Mouse (Mus musculus) MEL (cell line): Measurements from ENCODE around the gene Stag1. TPM values are rescaled to one million over a fixed set of nuclear protein-coding genes. Genes with fewer than 3 reads are reported as not detected.

Experiments
- DNase-seq: peaks from one replicate; pipeline ENCODE4 v3.0.0; 2011; ENCODE audit warnings: low read depth, low spot score
- H3K27ac ChIP-seq: 2 replicates; pipeline ENCODE4 v1.5.1; 2012; ENCODE audit warnings: low read depth, mild to moderate bottlenecking, control low read depth, low read length, moderate library complexity; ENCODE audit not compliant: control insufficient read depth
- H3K27me3 ChIP-seq, 2 experiments: fragments of 150-350 bp in 1 of 2; sonication (generic) in 1 of 2; 2 replicates each; pipeline ENCODE4 v1.6.1; 2012; ENCODE audit warnings: low read length in 2 of 2, mild to moderate bottlenecking in 2 of 2, improper control_type of control experiment in 1 of 2, moderate library complexity in 1 of 2; ENCODE audit not compliant: insufficient read depth in 2 of 2, control insufficient read depth in 1 of 2
- H3K36me3 ChIP-seq, 2 experiments: 2 replicates each; pipeline ENCODE4 v1.6.1; 2012 to 2014; ENCODE audit warnings: low read length in 2 of 2, improper control_type of control experiment in 1 of 2, inconsistent platforms in 1 of 2, mild to moderate bottlenecking in 1 of 2; ENCODE audit not compliant: insufficient read depth in 2 of 2, control insufficient read depth in 1 of 2
- H3K4me1 ChIP-seq, 2 experiments: fragments of 150-350 bp in 1 of 2; sonication (generic) in 1 of 2; 2 replicates each; pipeline ENCODE4 v1.6.1; 2012; ENCODE audit warnings: low read length in 2 of 2, improper control_type of control experiment in 1 of 2, mild to moderate bottlenecking in 1 of 2; ENCODE audit not compliant: insufficient read depth in 2 of 2, control insufficient read depth in 1 of 2
- H3K4me3 ChIP-seq, 2 experiments: fragments of 150-350 bp in 1 of 2; sonication (generic) in 1 of 2; 2 replicates each; pipeline ENCODE4 v1.5.1; 2012; ENCODE audit warnings: low read depth in 2 of 2, low read length in 2 of 2, mild to moderate bottlenecking in 2 of 2, moderate library complexity in 2 of 2, control low read depth in 1 of 2, improper control_type of control experiment in 1 of 2; ENCODE audit not compliant: control insufficient read depth in 1 of 2, insufficient read depth in 1 of 2
- H3K79me2 ChIP-seq: 2 replicates; pipeline ENCODE4 v1.6.1; 2012; ENCODE audit warnings: mild to moderate bottlenecking, low read length, moderate library complexity; ENCODE audit not compliant: control insufficient read depth, poor library complexity, insufficient read depth
- H3K9ac ChIP-seq: 2 replicates; pipeline ENCODE4 v1.6.1; 2012; ENCODE audit warnings: low read depth, mild to moderate bottlenecking, control low read depth, low read length, moderate library complexity; ENCODE audit not compliant: control insufficient read depth, poor library complexity, severe bottlenecking
- H3K9me3 ChIP-seq: fragments of 150-350 bp; sonication (generic); replicated peaks from 2 replicates; pipeline ENCODE4 v1.6.1; 2012; ENCODE audit warnings: mild to moderate bottlenecking, low read length, improper control_type of control experiment, moderate library complexity; ENCODE audit not compliant: insufficient read depth
- CHD1 ChIP-seq: IDR thresholded peaks from 2 replicates; pipeline ENCODE4 v1.6.1; 2012; ENCODE audit warnings: low read depth, mild to moderate bottlenecking, inconsistent platforms, low read length, improper control_type of control experiment
- CHD2 ChIP-seq: IDR thresholded peaks from 2 replicates; pipeline ENCODE4 v1.6.1; 2011; ENCODE audit warnings: low read length, improper control_type of control experiment
- E2F4 ChIP-seq: IDR thresholded peaks from 2 replicates; pipeline ENCODE4 v1.6.1; 2011; ENCODE audit warnings: low read depth, low read length, improper control_type of control experiment, borderline replicate concordance
- ELF1 ChIP-seq: IDR thresholded peaks from 2 replicates; pipeline ENCODE4 v1.6.1; 2014; ENCODE audit warnings: low read depth, mild to moderate bottlenecking, inconsistent platforms, low read length, improper control_type of control experiment, moderate library complexity
- EP300 ChIP-seq, 2 experiments: IDR thresholded peaks; 2 replicates each; pipeline ENCODE4 v1.6.1; 2011; ENCODE audit warnings: improper control_type of control experiment in 2 of 2, low read length in 2 of 2, low read depth in 1 of 2, mild to moderate bottlenecking in 1 of 2
- ETS1 ChIP-seq: IDR thresholded peaks from 2 replicates; pipeline ENCODE4 v1.6.1; 2012; ENCODE audit warnings: low read depth, mild to moderate bottlenecking, inconsistent platforms, low read length, improper control_type of control experiment, moderate library complexity
- HCFC1 ChIP-seq: IDR thresholded peaks from 2 replicates; pipeline ENCODE4 v1.6.1; 2012; ENCODE audit warnings: low read depth, mild to moderate bottlenecking, inconsistent platforms, low read length, improper control_type of control experiment, moderate library complexity
- MAZ ChIP-seq: IDR thresholded peaks from 2 replicates; pipeline ENCODE4 v1.6.1; 2012; ENCODE audit warnings: low read depth, mild to moderate bottlenecking, inconsistent platforms, low read length, improper control_type of control experiment
- MYB ChIP-seq: IDR thresholded peaks from 2 replicates; pipeline ENCODE4 v1.6.1; 2011; ENCODE audit warnings: mild to moderate bottlenecking, low read depth, low read length, improper control_type of control experiment
- MYC ChIP-seq: IDR thresholded peaks from 2 replicates; pipeline ENCODE4 v1.6.1; 2011; ENCODE audit warnings: low read depth, mild to moderate bottlenecking, low read length, improper control_type of control experiment, moderate library complexity
- POLR2AphosphoS5 ChIP-seq: IDR thresholded peaks from 2 replicates; pipeline ENCODE4 v1.6.1; 2012; ENCODE audit warnings: low read depth, borderline replicate concordance, mild to moderate bottlenecking, inconsistent platforms, low read length, moderate library complexity, mixed read lengths
- RCOR1 ChIP-seq: IDR thresholded peaks from 2 replicates; pipeline ENCODE4 v1.6.1; 2012; ENCODE audit warnings: low read depth, mild to moderate bottlenecking, inconsistent platforms, low read length, improper control_type of control experiment
- SIN3A ChIP-seq: IDR thresholded peaks from 2 replicates; pipeline ENCODE4 v1.6.1; 2012; ENCODE audit warnings: low read length, improper control_type of control experiment, inconsistent platforms
- SMC3 ChIP-seq: IDR thresholded peaks from 2 replicates; pipeline ENCODE4 v1.6.1; 2011; ENCODE audit warnings: low read depth, low read length, improper control_type of control experiment
- UBTF ChIP-seq: IDR thresholded peaks from 2 replicates; pipeline ENCODE4 v1.6.1; 2012; ENCODE audit warnings: low read depth, mild to moderate bottlenecking, inconsistent platforms, low read length, improper control_type of control experiment, moderate library complexity, borderline replicate concordance; ENCODE audit not compliant: insufficient read depth
- USF1 ChIP-seq: IDR thresholded peaks from 2 replicates; pipeline ENCODE4 v1.6.1; 2014; ENCODE audit warnings: low read depth, mild to moderate bottlenecking, inconsistent platforms, low read length, improper control_type of control experiment, moderate library complexity
- ZKSCAN1 ChIP-seq: IDR thresholded peaks from 2 replicates; pipeline ENCODE4 v1.6.1; 2012; ENCODE audit warnings: low read depth, mild to moderate bottlenecking, inconsistent platforms, low read length, improper control_type of control experiment, moderate library complexity
- ZMIZ1 ChIP-seq: IDR thresholded peaks from 2 replicates; pipeline ENCODE4 v1.6.1; 2012; ENCODE audit warnings: low read depth, mild to moderate bottlenecking, inconsistent platforms, low read length, improper control_type of control experiment, moderate library complexity
- polyA plus RNA-seq, 2 experiments: library from polyadenylated mRNA; stranded (reverse) in 1 of 2; unstranded in 1 of 2; fragments of >175 nt in 1 of 2; fragments of >200 nt in 1 of 2; gene quantifications; 2 replicates each; pipeline versions ENCODE4 v1.2.1 to v1.2.4; 2012; ENCODE audit warnings: low replicate concordance in 2 of 2, low read depth in 1 of 2; ENCODE audit not compliant: insufficient read length in 2 of 2, insufficient read depth in 1 of 2, missing spikeins in 1 of 2
- total RNA-seq: library from RNA; depleted of rRNA; stranded (reverse); fragments of 300-350 nt; gene quantifications from 2 replicates; pipeline ENCODE4 v1.2.3, GENCODE M21; 2012

Stag1 gene
- total and polyA plus RNA-seq, 3 experiments: 30.1 to 41.7 TPM; not detected in 1

- no peak for DNase-seq
- no peaks in the 10 kb centered on the region for H3K4me1 ChIP-seq
- H3K79me2 ChIP-seq: no peaks in the 10 kb centered on the region
- no peaks in the 10 kb centered on the region for H3K36me3 ChIP-seq
- no peaks in the 10 kb centered on the region for H3K27me3 ChIP-seq
- H3K9ac ChIP-seq: no peak overlapping the region
- no peaks in the 10 kb centered on the region for H3K9me3 ChIP-seq
- no peak for TF ChIP-seq HCFC1
- no peak for TF ChIP-seq MYC
- no peak for TF ChIP-seq SIN3A
- TF ChIP-seq ZMIZ1: no peak
- TF ChIP-seq MAZ: no peak
- TF ChIP-seq EP300 (IDR thresholded peaks at IDR 0.05; ENCODE audit: low read depth in 1 of 2, low read length in 2 of 2): no peak
- TF ChIP-seq RCOR1: no peak
- TF ChIP-seq SMC3: no peak
- TF ChIP-seq USF1: no peak
- no peak for TF ChIP-seq ELF1
- no peak for TF ChIP-seq MYB
- TF ChIP-seq CHD2: no peak
- TF ChIP-seq UBTF: no peak
- TF ChIP-seq ETS1: no peak
- no peak for TF ChIP-seq ZKSCAN1
- TF ChIP-seq CHD1: no peak
- TF ChIP-seq POLR2AphosphoS5: no peak
- no peak overlapping the region for H3K27ac ChIP-seq
- no peak overlapping the region for H3K4me3 ChIP-seq
Measured at GRCm38 (mm10) chr9:100987006-100987405, 389.4 kb downstream of the Stag1 start.

- Histone ChIP-seq H3K9me3 (no peaks in the 10 kb centered on the region), H3K4me3 (no peak overlapping the region), H3K79me2 (no peaks in the 10 kb centered on the region), H3K27ac (no peak overlapping the region), H3K9ac (no peak overlapping the region), H3K36me3 (no peaks in the 10 kb centered on the region), H3K27me3 (no peaks in the 10 kb centered on the region), H3K4me1 (no peaks in the 10 kb centered on the region)
- DNase-seq: no peak
- TF ChIP-seq E2F4: no peak
Measured at GRCm38 (mm10) chr9:100987850-100988249, 390.3 kb downstream of the Stag1 start.
